Mouse (Mus musculus) T-helper 17 cell (primary cell): ENCODE measurements around the gene Hpse.

Source experiments
- in situ Hi-C, 2 experiments: fragments of 300-600 bp; cut with MboI, MseI; formaldehyde crosslinking; loops; 1 replicate in 1 of 2; 2 replicates in 1 of 2; pipeline ENCODE4 v1.15.1; 2025; ENCODE audit warnings: high pct_unique_total_duplicates in 2 of 2

Gene Hpse

GRCm38 (mm10) chr5:100643253-100643990 lies 76.1 kb downstream of the Hpse start:
- in situ Hi-C loops, result no loop called here

GRCm38 (mm10) chr5:100642316-100642715 lies 77.2 kb downstream of the Hpse start:
- in situ Hi-C loops, result no loop called here

GRCm38 (mm10) chr5:100638483-100638882 lies 81.0 kb downstream of the Hpse start:
- in situ Hi-C loops, result loop anchor here in 1 of 2 experiments (10.0 kb wide), 1 partner anchor 1434 kb away; no protein-coding TSS in a partner anchor

GRCm38 (mm10) chr5:100636794-100637544 lies 82.5 kb downstream of the Hpse start:
- in situ Hi-C loops, result loop anchor here in 1 of 2 experiments (10.0 kb wide), 1 partner anchor 1432 kb away; no protein-coding TSS in a partner anchor

GRCm38 (mm10) chr5:100635908-100636307 lies 83.6 kb downstream of the Hpse start:
- in situ Hi-C loops, result loop anchor here in 1 of 2 experiments (10.0 kb wide), 1 partner anchor 1431 kb away; no protein-coding TSS in a partner anchor

- in situ Hi-C loops, result loop anchor here in 1 of 2 experiments (10.0 kb wide), 1 partner anchor 1430 kb away; no protein-coding TSS in a partner anchor
These were observed 84.5 kb downstream of the Hpse start for GRCm38 (mm10) chr5:100634885-100635478.

- in situ Hi-C loops, result loop anchor here in 1 of 2 experiments (10.0 kb wide), 1 partner anchor 1428 kb away; no protein-coding TSS in a partner anchor
These were observed 86.9 kb downstream of the Hpse start for GRCm38 (mm10) chr5:100632540-100633129.
